Mouse (Mus musculus): ENCODE measurements at regions not wholly inside any gene's neighbourhood (a gene's known extent, or its start where the extent isn't known, plus 50 kb on each side); places are given as distances from the start of the nearest gene placed in this dataset.

- H3K9me3 ChIP-seq (ENCODE audit: low read length): no peaks in the 10 kb centered on the region
- no peak overlapping the region for H3K4me2 ChIP-seq (replicated peaks; ENCODE audit: low read depth, low read length)
- no peak overlapping the region for H3K4me3 ChIP-seq (ENCODE audit: low read depth, low read length)
- DNase-seq (ENCODE audit: low spot score) (no peak), ATAC-seq (no peak)
- H3K4me1 ChIP-seq (ENCODE audit: insufficient read depth, low read depth, low read length): no peaks in the 10 kb centered on the region
- no peak overlapping the region for H3K9ac ChIP-seq (replicated peaks; ENCODE audit: low read depth)
- no peaks in the 10 kb centered on the region for H3K36me3 ChIP-seq (ENCODE audit: insufficient read depth, low read length)
- H3K27me3 ChIP-seq (replicated peaks; ENCODE audit: insufficient read depth, low read length): no peaks in the 10 kb centered on the region
- H3K27ac ChIP-seq (ENCODE audit: low read length): no peak overlapping the region
- no peak for TF ChIP-seq CTCF (IDR thresholded peaks at IDR 0.05)
- TF ChIP-seq EP300 (IDR thresholded peaks at IDR 0.05): no peak
- WGBS: 46% methylated on average over 3 of the region's 3 CpGs
Observed at GRCm38 (mm10) chr5:107055455-107055854, 91.3 kb downstream of the Cdc7 start.
